Mouse (Mus musculus): ENCODE measurements at regions not wholly inside any gene's neighbourhood (a gene's known extent, or its start where the extent isn't known, plus 50 kb on each side); places are given as distances from the start of the nearest gene placed in this dataset.

GRCm38 (mm10) chr12:7691996-7692395, 285.5 kb upstream of the Apob start:
- TF ChIP-seq EP300 (IDR thresholded peaks at IDR 0.05; ENCODE audit: low read depth) (no peak), CTCF (IDR thresholded peaks at IDR 0.05; ENCODE audit: low read depth) (no peak)
- Histone ChIP-seq H3K27ac (no peak overlapping the region), H3K27me3 (ENCODE audit: control insufficient read depth, insufficient read depth, low read length) (no peaks in the 10 kb centered on the region), H3K4me2 (ENCODE audit: low read depth) (no peak overlapping the region), H3K9me3 (ENCODE audit: control insufficient read depth, low read length) (no peaks in the 10 kb centered on the region), H3K36me3 (replicated peaks; ENCODE audit: control insufficient read depth, insufficient read depth, low read depth) (no peaks in the 10 kb centered on the region), H3K9ac (replicated peaks) (no peak overlapping the region), H3K4me3 (ENCODE audit: insufficient read depth in 1 of 2, low read depth in 2 of 2, low read length in 2 of 2) (no peak overlapping the region), H3K4me1 (replicated peaks; ENCODE audit: control insufficient read depth in 2 of 2, insufficient read depth in 2 of 2, low read length in 1 of 2) (no peaks in the 10 kb centered on the region)
- no peak for ATAC-seq (ENCODE audit: insufficient read depth)
- no peak for DNase-seq (ENCODE audit: low read depth in 3 of 3, low spot score in 3 of 3)
- 55% methylated on average over 7 of the region's 7 CpGs for WGBS (ENCODE audit: insufficient replicate concordance)

DNA sequence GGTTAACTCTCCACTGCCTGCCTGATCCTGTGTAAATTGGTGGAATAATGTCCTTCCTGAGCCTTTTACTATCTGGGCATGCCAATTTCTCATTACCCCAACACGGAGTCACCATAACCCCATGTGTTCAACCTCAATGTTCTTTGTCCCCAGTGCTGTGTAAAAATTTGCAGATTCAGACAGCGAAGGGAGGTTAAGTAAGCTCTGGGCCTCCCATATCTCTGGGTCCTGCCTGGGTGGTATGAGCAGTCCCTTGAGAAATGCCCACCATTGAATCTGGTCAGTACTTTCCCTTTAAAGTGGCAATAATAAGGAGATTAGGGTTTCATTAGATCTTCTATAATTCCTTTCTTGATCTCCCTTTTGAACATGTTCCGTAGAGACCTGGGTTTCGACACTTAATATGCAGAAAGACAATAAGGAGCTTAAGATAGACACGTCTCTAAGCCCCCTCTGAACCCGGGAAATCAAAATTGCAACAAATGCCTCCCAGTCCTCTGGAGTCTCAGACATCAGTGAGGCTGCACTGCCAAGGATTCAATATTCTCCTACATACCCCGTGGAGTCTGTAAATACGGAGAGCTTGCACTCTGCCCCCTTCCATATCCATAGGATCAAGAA, 279.0 kb upstream of the Apob start:
- no peak overlapping the region for H3K4me3 ChIP-seq (ENCODE audit: insufficient read depth in 1 of 2, low read depth in 2 of 2, low read length in 2 of 2)
- no peak for DNase-seq (ENCODE audit: low read depth in 3 of 3, low spot score in 3 of 3)
- no peaks in the 10 kb centered on the region for H3K27me3 ChIP-seq (ENCODE audit: control insufficient read depth, insufficient read depth, low read length)
- no peaks in the 10 kb centered on the region for H3K36me3 ChIP-seq (replicated peaks; ENCODE audit: control insufficient read depth, insufficient read depth, low read depth)
- WGBS (ENCODE audit: insufficient replicate concordance) = 60% methylated on average over 8 of the region's 8 CpGs
- no peak for TF ChIP-seq EP300 (IDR thresholded peaks at IDR 0.05; ENCODE audit: low read depth)
- no peak for TF ChIP-seq CTCF (IDR thresholded peaks at IDR 0.05; ENCODE audit: low read depth)
- no peak overlapping the region for H3K9ac ChIP-seq (replicated peaks)
- no peak overlapping the region for H3K4me2 ChIP-seq (ENCODE audit: low read depth)
- no peak overlapping the region for H3K27ac ChIP-seq
- no peaks in the 10 kb centered on the region for H3K4me1 ChIP-seq (replicated peaks; ENCODE audit: control insufficient read depth in 2 of 2, insufficient read depth in 2 of 2, low read length in 1 of 2)
- H3K9me3 ChIP-seq (ENCODE audit: control insufficient read depth, low read length) = no peaks in the 10 kb centered on the region
- no peak for ATAC-seq (ENCODE audit: insufficient read depth)

DNA sequence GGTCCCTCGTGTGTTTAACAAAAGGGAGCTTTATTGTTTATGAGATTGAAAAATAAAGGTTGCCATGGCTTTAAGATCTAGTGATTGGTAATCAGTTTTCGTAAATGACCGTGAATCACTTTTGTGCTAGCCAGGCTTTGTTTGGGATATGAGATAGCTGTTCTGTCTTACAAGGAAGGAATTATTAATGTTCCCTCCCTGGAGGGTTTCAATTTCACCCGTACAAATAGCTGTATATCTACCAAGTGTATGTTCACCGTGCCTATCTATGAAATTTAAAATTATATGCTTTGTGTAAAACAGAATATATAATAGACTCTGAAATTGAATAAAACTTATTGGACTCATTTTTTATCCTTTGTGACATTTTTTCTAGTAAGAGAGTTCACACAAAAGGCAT, 268.3 kb upstream of the Apob start:
- WGBS (ENCODE audit: insufficient replicate concordance) = 56% methylated on average over 5 of the region's 5 CpGs
- H3K9me3 ChIP-seq (ENCODE audit: control insufficient read depth, low read length) = no peaks in the 10 kb centered on the region
- DNase-seq (ENCODE audit: low read depth in 3 of 3, low spot score in 3 of 3) (no peak), ATAC-seq (ENCODE audit: insufficient read depth) (no peak)
- H3K36me3 ChIP-seq (replicated peaks; ENCODE audit: control insufficient read depth, insufficient read depth, low read depth) = no peaks in the 10 kb centered on the region
- no peak overlapping the region for H3K9ac ChIP-seq (replicated peaks)
- H3K4me1 ChIP-seq (replicated peaks; ENCODE audit: control insufficient read depth in 2 of 2, insufficient read depth in 2 of 2, low read length in 1 of 2) = no peaks in the 10 kb centered on the region
- TF ChIP-seq EP300 (IDR thresholded peaks at IDR 0.05; ENCODE audit: low read depth) = no peak
- no peak for TF ChIP-seq CTCF (IDR thresholded peaks at IDR 0.05; ENCODE audit: low read depth)
- no peaks in the 10 kb centered on the region for H3K27me3 ChIP-seq (ENCODE audit: control insufficient read depth, insufficient read depth, low read length)
- no peak overlapping the region for H3K4me2 ChIP-seq (ENCODE audit: low read depth)
- no peak overlapping the region for H3K4me3 ChIP-seq (ENCODE audit: insufficient read depth in 1 of 2, low read depth in 2 of 2, low read length in 2 of 2)
- no peak overlapping the region for H3K27ac ChIP-seq

- no peak overlapping the region for H3K4me3 ChIP-seq (ENCODE audit: insufficient read depth in 1 of 2, low read depth in 2 of 2, low read length in 2 of 2)
- DNase-seq (ENCODE audit: low read depth in 3 of 3, low spot score in 3 of 3) (no peak), ATAC-seq (ENCODE audit: insufficient read depth) (no peak)
- TF ChIP-seq CTCF (IDR thresholded peaks at IDR 0.05; ENCODE audit: low read depth) = no peak
- TF ChIP-seq EP300 (IDR thresholded peaks at IDR 0.05; ENCODE audit: low read depth) = no peak
- H3K4me2 ChIP-seq (ENCODE audit: low read depth) = no peak overlapping the region
- H3K27me3 ChIP-seq (ENCODE audit: control insufficient read depth, insufficient read depth, low read length) = no peaks in the 10 kb centered on the region
- no peak overlapping the region for H3K27ac ChIP-seq
- no peaks in the 10 kb centered on the region for H3K36me3 ChIP-seq (replicated peaks; ENCODE audit: control insufficient read depth, insufficient read depth, low read depth)
- H3K4me1 ChIP-seq (replicated peaks; ENCODE audit: control insufficient read depth in 2 of 2, insufficient read depth in 2 of 2, low read length in 1 of 2) = no peaks in the 10 kb centered on the region
- WGBS (ENCODE audit: insufficient replicate concordance) = 43% methylated on average over 2 of the region's 2 CpGs
- H3K9me3 ChIP-seq (ENCODE audit: control insufficient read depth, low read length) = no peaks in the 10 kb centered on the region
- H3K9ac ChIP-seq (replicated peaks) = no peak overlapping the region
Observed at GRCm38 (mm10) chr12:7709872-7710271, 267.6 kb upstream of the Apob start.

GRCm38 (mm10) chr12:7715091-7715490, 262.4 kb upstream of the Apob start:
- DNase-seq (ENCODE audit: low read depth in 3 of 3, low spot score in 3 of 3) (no peak), ATAC-seq (ENCODE audit: insufficient read depth) (no peak)
- Histone ChIP-seq H3K4me2 (ENCODE audit: low read depth) (no peak overlapping the region), H3K9ac (replicated peaks) (no peak overlapping the region), H3K36me3 (replicated peaks; ENCODE audit: control insufficient read depth, insufficient read depth, low read depth) (no peaks in the 10 kb centered on the region), H3K4me3 (ENCODE audit: insufficient read depth in 1 of 2, low read depth in 2 of 2, low read length in 2 of 2) (no peak overlapping the region), H3K9me3 (ENCODE audit: control insufficient read depth, low read length) (no peaks in the 10 kb centered on the region), H3K4me1 (replicated peaks; ENCODE audit: control insufficient read depth in 2 of 2, insufficient read depth in 2 of 2, low read length in 1 of 2) (no peaks in the 10 kb centered on the region), H3K27me3 (ENCODE audit: control insufficient read depth, insufficient read depth, low read length) (no peaks in the 10 kb centered on the region), H3K27ac (no peak overlapping the region)
- WGBS (ENCODE audit: insufficient replicate concordance) = 63% methylated on average over 4 of the region's 4 CpGs
- TF ChIP-seq EP300 (IDR thresholded peaks at IDR 0.05; ENCODE audit: low read depth) (no peak), CTCF (IDR thresholded peaks at IDR 0.05; ENCODE audit: low read depth) (no peak)

All from liver, embryonic 14.5 days (tissue).